Mouse (Mus musculus) liver, adult (tissue): ENCODE measurements around the gene Tarsl2.

Experiments
- GATA4 ChIP-seq: IDR thresholded peaks from 2 replicates; pipeline ENCODE4 v1.6.1; 2014; ENCODE audit warnings: mild to moderate bottlenecking, low read length; ENCODE audit not compliant: insufficient replicate concordance

The Tarsl2 gene

DNA sequence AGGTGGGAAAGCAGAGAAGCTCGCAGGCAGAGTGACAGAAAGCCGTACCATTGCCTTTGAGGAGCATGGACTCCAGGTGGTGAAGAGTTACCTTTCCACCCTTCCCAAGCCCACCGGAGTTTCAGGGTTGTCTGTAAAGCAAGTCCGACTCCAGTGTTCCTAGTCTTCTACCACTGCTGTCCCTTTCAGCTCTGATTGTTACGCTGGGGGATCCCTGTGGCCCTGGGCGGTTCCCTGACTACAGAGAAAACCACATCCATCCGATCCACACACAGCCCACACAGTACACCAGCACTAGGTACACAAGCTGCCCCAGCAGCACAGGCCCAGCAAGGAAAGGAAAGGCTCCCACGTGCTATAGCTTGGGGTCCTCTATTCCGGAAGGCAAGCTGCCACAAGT is 42.0 kb downstream of the Tarsl2 start:
- no peak for TF ChIP-seq GATA4

DNA sequence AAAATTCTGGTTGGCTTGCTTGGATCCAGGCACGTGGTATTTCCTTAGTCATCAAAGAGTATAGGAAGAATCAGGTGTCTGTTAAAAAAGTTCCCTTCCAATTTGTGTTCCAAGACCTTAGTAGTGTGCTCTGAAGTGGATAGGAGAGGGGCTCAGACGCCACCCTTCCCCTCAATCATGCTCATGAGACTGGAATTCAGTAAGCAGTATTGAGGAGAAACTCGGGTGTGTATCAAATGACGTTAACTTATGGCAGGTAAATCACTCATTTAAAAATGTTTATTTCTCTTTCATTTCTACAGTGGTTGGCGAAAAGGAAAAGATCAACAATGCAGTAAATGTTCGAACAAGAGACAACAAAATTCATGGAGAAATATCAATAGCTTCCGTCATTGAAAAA is 46.2 kb downstream of the Tarsl2 start, which contains the start of gene Tm2d3:
Gene Tm2d3 (plus strand): TSS at position 301 of the 400 bp plus-strand sequence.
- no peak for TF ChIP-seq GATA4

DNA sequence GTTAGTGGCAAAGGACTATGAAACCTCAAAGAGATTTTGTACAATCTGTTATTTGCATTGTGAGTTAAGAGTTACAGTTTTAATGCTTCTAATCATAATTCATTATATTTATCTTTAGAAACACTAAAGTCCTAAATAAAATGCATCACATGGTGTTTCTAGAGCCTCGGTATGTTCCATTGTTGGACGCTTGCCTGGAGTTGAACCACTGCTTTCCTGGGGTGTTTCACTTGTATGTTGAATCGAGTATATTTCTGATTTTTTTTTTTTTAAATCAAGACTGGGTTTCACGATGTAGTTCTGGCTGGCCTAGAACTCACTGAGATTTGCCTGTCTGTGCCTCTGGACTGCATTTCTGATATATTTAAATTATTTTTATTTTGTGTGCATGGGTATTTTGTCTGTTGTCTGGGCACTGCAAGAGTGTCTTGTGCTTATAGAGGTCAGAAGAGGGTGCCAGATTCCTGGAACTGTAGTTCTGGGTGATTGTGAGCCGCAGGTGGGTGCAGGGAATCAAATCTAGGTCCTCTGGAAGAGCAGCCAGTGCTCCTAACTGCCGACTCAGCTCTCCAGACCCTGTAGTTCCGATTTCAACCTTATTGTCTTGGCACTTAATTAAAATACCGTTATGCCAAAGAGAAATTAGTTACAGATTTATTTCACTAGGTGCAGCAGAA is 47.4 kb downstream of the Tarsl2 start:
- no peak for TF ChIP-seq GATA4

DNA sequence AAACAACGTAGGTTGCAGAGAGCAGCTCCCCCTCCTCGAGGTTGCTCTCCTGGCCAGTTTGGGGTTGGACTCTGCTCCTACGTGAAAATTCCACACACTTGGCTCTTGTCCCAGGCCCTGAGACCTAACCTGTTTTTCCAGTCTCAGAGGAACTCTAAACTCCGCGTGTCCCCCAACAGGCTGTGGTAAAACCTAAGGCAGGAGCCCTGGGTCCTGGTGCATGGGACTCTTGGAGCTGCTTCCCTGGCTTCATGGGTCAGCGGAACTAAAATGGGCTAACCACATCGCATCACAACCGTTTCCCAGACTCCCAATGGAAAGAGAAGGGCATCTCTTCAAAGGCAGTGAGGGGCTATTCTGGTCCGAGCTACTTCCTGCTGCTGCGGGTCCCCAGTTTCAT is 48.2 kb downstream of the Tarsl2 start:
- no peak for TF ChIP-seq GATA4

DNA sequence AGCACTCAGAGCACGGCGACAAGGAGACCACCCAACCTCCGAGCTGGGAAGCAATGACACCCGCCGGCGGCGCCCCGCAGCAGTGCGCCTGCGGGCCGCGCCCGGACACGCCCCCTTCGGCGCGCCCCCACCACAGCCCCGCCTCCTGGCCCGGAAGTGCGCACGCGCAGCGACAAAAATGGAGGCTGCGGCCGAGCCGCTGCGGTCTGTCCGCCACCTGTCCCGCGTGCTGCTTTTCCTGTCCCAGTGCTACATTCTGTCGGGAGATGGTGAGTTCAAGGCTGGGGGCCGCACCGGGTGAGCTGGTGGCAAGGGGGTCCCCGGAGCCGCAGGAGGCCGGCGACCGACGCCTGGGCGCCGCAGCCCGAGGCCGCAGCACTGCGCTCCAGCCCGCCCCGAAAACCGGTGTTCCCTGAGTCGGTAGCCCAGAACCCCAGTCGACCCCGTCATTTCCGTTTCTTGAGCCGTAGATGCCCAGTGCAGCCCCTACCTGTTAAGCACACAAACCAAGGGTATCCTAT is 48.7 kb downstream of the Tarsl2 start:
- TF ChIP-seq GATA4: peak; percentile 38; the same call in 1 of the 2 replicates

DNA sequence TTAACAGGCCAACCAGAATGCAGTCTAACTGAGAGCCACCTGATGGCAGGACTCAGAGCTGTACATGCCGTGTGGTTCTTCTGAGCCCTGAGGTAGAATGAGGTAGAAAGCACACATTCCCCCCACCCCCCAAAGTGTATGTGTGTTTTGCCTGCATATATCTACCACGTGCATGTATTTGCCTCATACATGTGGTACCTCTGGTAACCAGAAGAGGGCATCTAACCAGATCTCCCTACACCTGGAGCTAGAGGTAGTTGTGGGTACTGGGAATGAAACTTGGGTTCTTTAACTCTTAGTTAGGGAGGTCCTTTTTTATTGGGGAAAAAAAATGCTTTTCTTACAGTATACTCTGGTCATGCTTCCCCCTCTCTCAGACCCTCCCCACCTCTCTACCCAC is 51.8 kb downstream of the Tarsl2 start:
- TF ChIP-seq GATA4: no peak

DNA sequence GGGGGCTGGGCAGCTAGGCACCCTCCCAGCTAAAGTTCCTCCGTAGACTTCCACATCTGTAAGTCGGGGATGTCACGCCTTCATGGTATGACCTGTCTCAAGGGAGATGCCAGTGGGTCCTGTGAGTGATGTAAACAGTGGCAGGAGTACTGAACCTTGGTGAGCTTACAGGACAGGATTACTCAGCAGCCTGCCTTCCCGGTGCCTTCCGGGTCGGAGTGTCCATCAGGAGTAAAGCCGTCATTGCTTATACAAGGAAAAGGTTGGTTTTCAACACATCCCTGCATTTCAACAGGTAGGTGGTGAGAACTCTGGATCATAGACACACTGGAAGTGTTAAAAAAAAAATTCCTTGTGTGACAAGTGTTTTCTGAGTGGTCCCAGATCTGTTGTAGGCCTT is 57.4 kb downstream of the Tarsl2 start:
- TF ChIP-seq GATA4: no peak

DNA sequence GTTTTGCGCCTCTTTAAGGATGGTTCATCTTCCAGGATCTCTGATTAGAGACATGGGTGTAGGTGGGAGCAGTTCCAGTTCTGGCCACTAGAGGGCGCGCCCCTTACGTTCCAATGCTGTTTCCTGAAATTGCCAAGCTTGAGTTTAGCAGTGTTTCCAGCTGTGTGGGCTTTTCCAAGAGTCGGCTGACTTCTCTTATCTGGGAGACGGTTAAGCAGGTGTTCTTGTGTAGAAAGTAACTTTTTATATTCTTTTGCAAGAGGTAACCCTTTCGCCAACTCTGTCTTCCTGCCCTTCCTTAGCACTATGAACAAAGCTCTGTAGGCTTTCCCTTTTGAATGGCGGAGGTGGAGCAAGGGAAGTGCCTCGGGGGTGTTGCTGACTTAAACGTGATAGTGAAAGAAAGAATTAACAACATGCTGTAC is 60.1 kb downstream of the Tarsl2 start:
- TF ChIP-seq GATA4: no peak

DNA sequence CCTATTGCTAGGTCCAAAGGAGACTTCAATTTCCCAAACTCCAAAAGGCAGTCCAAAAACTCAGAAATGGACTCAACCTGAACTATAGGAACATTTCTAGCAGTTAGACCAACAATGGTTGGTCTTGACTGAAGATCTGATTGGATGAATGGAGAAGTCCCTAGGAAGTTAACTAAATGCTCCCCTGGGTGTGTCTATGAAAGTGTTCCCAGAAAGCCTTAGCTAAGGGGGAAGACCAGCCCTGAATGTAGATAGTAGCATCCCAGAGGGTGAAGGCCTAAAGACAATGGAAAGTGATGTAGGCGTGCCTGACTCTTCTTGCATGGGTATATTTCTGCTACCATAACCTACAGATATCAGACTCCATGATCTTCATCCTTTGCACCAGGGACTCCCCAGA is 63.8 kb downstream of the Tarsl2 start:
- no peak for TF ChIP-seq GATA4

DNA sequence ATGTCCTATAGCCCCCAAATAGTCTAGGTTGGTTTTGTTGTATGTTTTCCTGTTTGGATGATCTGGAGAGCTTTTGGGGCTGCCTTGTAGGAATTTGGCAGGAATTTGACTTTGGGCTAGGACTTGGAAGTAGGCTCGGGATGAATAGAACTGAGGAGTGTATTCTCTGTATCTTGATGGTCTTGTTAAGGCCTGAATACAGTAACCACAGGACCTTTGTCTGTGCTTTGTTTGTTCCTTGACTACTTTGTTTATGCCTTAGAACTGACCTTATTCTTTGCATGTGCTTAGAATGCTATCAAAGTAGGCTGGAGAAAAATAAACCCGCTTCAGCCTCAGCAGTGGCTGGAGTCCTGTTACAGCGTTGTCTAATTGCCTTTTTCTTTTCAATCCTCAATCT is 65.6 kb downstream of the Tarsl2 start:
- no peak for TF ChIP-seq GATA4

DNA sequence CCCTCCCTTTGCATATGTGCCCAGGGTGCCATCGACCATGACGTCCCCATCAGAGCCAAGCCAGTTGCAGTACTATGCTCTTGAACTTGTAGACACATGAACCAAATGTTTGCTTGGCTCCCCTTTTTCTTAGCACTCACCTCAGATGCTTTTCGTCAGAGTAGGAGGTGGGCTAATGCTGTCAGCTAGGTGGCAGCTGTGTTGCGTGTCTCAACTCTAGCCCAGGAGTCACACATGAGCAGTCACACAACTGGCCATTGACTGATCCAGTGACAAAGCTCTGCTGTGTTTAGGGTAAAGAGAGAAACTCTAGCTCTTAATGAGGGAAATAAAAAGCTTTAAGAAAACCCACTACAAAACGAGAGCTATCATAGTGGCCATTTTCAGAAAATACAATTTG is 69.1 kb downstream of the Tarsl2 start:
- TF ChIP-seq GATA4: no peak

DNA sequence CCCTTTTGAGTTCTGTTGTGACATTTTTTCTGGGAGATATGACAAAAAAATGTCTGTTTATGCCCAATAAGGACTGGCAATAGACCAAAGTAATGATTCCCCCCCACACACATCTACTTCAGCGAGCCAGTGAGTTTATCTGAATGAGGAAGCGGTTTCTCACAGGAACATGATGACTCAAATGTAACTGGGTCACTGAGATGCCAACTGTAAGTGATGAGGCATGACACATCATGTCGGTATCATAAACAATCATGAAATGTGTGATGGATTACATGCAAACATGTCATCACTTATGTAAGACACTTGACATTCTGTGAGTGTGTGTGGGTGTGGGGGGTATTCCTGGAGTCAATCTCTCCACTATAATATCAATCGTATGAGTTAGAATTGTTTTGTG is 69.6 kb downstream of the Tarsl2 start:
- TF ChIP-seq GATA4: no peak

DNA sequence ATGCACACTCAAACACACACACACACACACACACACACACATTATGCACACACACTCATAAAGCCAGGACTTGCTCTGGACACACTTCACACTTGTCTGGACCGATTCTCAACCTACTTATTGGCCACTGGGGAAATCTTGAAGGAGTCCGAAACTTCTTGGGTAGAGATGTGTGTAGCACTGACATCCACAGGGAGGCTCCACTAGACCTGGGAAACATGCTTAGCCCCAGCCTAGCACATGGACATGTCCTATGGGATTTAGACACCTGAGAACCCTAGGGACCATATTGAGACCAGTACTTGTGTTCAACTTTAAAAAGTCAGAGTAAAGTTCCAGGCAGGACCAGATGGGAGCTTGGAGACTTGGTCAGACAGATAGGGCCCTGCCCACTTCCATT is 89.3 kb downstream of the Tarsl2 start:
- TF ChIP-seq GATA4: no peak

DNA sequence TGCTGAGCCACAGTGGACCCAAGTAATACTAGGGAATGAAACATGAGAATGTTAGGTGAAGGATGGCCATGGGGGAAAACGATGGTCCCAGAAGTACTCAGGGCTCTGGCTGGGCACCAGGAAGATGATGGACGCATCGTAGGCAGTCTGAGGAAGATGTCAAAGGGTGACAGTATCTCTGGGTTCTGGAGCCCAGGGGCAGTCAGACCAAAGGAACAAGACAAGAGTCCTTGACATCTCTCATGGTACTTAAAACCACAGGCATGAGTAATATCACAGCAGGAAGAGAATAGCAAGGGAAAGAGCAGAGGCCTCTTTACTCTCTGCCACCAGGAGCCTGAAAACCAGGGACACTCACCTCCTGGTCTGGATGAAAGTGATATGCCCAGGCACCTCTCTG is 90.6 kb downstream of the Tarsl2 start:
- no peak for TF ChIP-seq GATA4

DNA sequence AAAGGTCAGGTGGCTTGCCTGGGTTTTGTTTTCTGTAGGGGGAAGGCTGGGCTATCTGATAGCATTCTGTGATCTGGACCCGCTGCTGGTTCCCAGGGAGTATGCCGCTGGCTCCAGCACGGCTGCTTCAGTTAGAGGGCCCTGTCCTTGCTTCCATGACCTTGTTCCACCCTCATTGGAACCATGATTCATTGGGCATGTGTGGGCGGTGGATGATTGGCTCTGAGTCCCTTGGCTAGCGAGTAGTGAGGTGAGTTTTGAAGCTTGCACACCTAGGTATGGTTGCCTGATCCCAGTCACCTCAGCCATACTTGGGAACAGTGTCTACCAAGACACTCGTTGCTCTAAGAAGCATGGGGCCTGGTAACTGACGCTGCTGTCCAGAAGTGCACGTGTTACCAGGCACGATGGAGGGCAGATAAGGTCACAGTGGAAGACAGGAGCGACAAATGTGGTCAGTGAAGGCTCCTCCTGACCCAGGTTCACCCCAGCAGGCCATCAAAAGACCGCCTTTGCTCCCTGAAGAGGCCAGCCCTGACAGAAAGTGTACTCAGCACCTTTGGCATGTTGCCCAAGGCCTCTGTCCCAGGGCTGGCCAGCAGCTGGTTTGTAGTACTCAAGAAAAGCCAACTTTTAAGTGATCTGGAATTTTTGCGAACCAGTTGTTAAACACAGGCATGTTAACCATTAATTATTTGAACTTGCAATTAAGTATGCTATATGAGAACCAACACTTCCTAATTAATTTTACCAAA is 92.8 kb downstream of the Tarsl2 start:
- TF ChIP-seq GATA4: no peak
